Mouse (Mus musculus): Measurements from ENCODE around the gene Tmem178.

- TF ChIP-seq GATA1 (IDR thresholded peaks at IDR 0.05; ENCODE audit: borderline replicate concordance, low read length) (no peak), FLI1 (IDR thresholded peaks at IDR 0.05; ENCODE audit: low read length) (no peak)
Measured at GRCm38 (mm10) chr17:80899513-80900199, 44.8 kb upstream of the Tmem178 start.

All from megakaryocyte, embryonic 14.5 days (primary cell).